Mouse (Mus musculus) bone marrow, adult 2 months (tissue): ENCODE data around the gene Ssbp3.

Experiments
- CTCF ChIP-seq: fragments of 200-500 bp; IDR thresholded peaks from 2 replicates; pipeline ENCODE4 v1.5.1; 2011; ENCODE audit warnings: low read length, control low read depth; ENCODE audit not compliant: control insufficient read depth, insufficient read depth
- POLR2A ChIP-seq: fragments of 200-500 bp; IDR thresholded peaks from 2 replicates; pipeline ENCODE4 v1.6.1; 2011; ENCODE audit warnings: low read depth, mild to moderate bottlenecking, control low read depth, low read length, borderline replicate concordance; ENCODE audit not compliant: control insufficient read depth

GRCm38 (mm10) chr4:106943627-106944026 lies 33.1 kb downstream of the Ssbp3 start:
- TF ChIP-seq CTCF (no peak), POLR2A (no peak)
